Mouse (Mus musculus): ENCODE measurements at regions not wholly inside any gene's neighbourhood (a gene's known extent, or its start where the extent isn't known, plus 50 kb on each side); places are given as distances from the start of the nearest gene placed in this dataset.

GRCm38 (mm10) chr11:114199081-114199586, 132.3 kb upstream of the Sdk2 start:
- DNase-seq, result no peak

GRCm38 (mm10) chr11:114198317-114199032, 131.6 kb upstream of the Sdk2 start:
- peak; percentile 79 to 83 for DNase-seq

- DNase-seq, result no peak
Observed at GRCm38 (mm10) chr11:114195291-114195690, 128.4 kb upstream of the Sdk2 start.

- DNase-seq, result no peak
Observed at GRCm38 (mm10) chr11:114194055-114194706, 127.3 kb upstream of the Sdk2 start.

- no peak for DNase-seq
Observed at GRCm38 (mm10) chr11:114193018-114193417, 126.2 kb upstream of the Sdk2 start.

- DNase-seq, result no peak
Observed at GRCm38 (mm10) chr11:114191661-114192060, 124.8 kb upstream of the Sdk2 start.

GRCm38 (mm10) chr11:114184970-114185882, 118.4 kb upstream of the Sdk2 start:
- peak; percentile 30 to 50 for DNase-seq

- no peak for DNase-seq
Observed at GRCm38 (mm10) chr11:114184431-114184830, 117.6 kb upstream of the Sdk2 start.

GRCm38 (mm10) chr11:114183231-114183630, 116.4 kb upstream of the Sdk2 start:
- no peak for DNase-seq

GRCm38 (mm10) chr11:114178746-114179472, 112.1 kb upstream of the Sdk2 start:
- no peak for DNase-seq

GRCm38 (mm10) chr11:114177789-114178188, 110.9 kb upstream of the Sdk2 start:
- DNase-seq, result no peak

GRCm38 (mm10) chr11:114177281-114177680, 110.4 kb upstream of the Sdk2 start:
- DNase-seq, result no peak

GRCm38 (mm10) chr11:114176671-114177212, 109.9 kb upstream of the Sdk2 start:
- DNase-seq, result no peak

GRCm38 (mm10) chr11:114175437-114176131, 108.7 kb upstream of the Sdk2 start:
- DNase-seq, result no peak

GRCm38 (mm10) chr11:114174871-114175270, 108.0 kb upstream of the Sdk2 start:
- no peak for DNase-seq

GRCm38 (mm10) chr11:114168231-114168661, 101.4 kb upstream of the Sdk2 start:
- DNase-seq, result no peak

GRCm38 (mm10) chr11:114165656-114166362, 99.0 kb upstream of the Sdk2 start:
- no peak for DNase-seq

GRCm38 (mm10) chr11:114152716-114153115, 85.9 kb upstream of the Sdk2 start:
- no peak for DNase-seq

GRCm38 (mm10) chr11:114146334-114146733, 79.5 kb upstream of the Sdk2 start:
- no peak for DNase-seq

GRCm38 (mm10) chr11:114129270-114129669, 62.4 kb upstream of the Sdk2 start:
- DNase-seq, result no peak

- DNase-seq, result no peak
Observed at GRCm38 (mm10) chr11:114128841-114129240, 62.0 kb upstream of the Sdk2 start.
